Mouse (Mus musculus): ENCODE results near the gene Rabep1. TPM values are rescaled to one million over a fixed set of nuclear protein-coding genes. Genes with fewer than 3 reads are reported as not detected.
"Not testable (repeated sequence)": the region's sequence is repeated elsewhere in the genome, so short reads cannot be mapped to it uniquely, and the experiment has no call there.

Rabep1 gene
- total RNA-seq, 2 experiments from 2014 or later = 29.6 to 75.8 TPM

GRCm38 (mm10) chr11:70873846-70874613, 29.5 kb downstream of the Rabep1 start:
- peak; percentile 77 for ATAC-seq (replicated peaks; ENCODE audit: low FRiP score, low TSS enrichment, poor library complexity, severe bottlenecking)

GRCm38 (mm10) chr11:70877670-70878069, 33.1 kb downstream of the Rabep1 start:
- no peak for ATAC-seq (replicated peaks; ENCODE audit: low FRiP score, low TSS enrichment, poor library complexity, severe bottlenecking)

- no peak for ATAC-seq (replicated peaks; ENCODE audit: low FRiP score, low TSS enrichment, poor library complexity, severe bottlenecking)
Measured at GRCm38 (mm10) chr11:70882905-70883430, 38.4 kb downstream of the Rabep1 start.

- ATAC-seq (replicated peaks; ENCODE audit: low FRiP score, low TSS enrichment, poor library complexity, severe bottlenecking) = no peak
Measured at GRCm38 (mm10) chr11:70890643-70891042, 46.1 kb downstream of the Rabep1 start.

GRCm38 (mm10) chr11:70891616-70892015, 47.0 kb downstream of the Rabep1 start:
- no peak for ATAC-seq (replicated peaks; ENCODE audit: low FRiP score, low TSS enrichment, poor library complexity, severe bottlenecking)

- no peak for ATAC-seq (replicated peaks; ENCODE audit: low FRiP score, low TSS enrichment, poor library complexity, severe bottlenecking)
Measured at GRCm38 (mm10) chr11:70897680-70898079, 53.1 kb downstream of the Rabep1 start.

- ATAC-seq (replicated peaks; ENCODE audit: low FRiP score, low TSS enrichment, poor library complexity, severe bottlenecking) = not testable (repeated sequence)
Measured at GRCm38 (mm10) chr11:70898182-70898581, 53.6 kb downstream of the Rabep1 start.

- no peak for ATAC-seq (replicated peaks; ENCODE audit: low FRiP score, low TSS enrichment, poor library complexity, severe bottlenecking)
Measured at GRCm38 (mm10) chr11:70906681-70907080, 62.1 kb downstream of the Rabep1 start.

GRCm38 (mm10) chr11:70911323-70911722, 66.7 kb downstream of the Rabep1 start:
- ATAC-seq (replicated peaks; ENCODE audit: low FRiP score, low TSS enrichment, poor library complexity, severe bottlenecking) = no peak

- ATAC-seq (replicated peaks; ENCODE audit: low FRiP score, low TSS enrichment, poor library complexity, severe bottlenecking) = no peak
Measured at GRCm38 (mm10) chr11:70911920-70912319, 67.3 kb downstream of the Rabep1 start.

- ATAC-seq (replicated peaks; ENCODE audit: low FRiP score, low TSS enrichment, poor library complexity, severe bottlenecking) = no peak
Measured at GRCm38 (mm10) chr11:70917896-70918295, 73.3 kb downstream of the Rabep1 start.

- no peak for ATAC-seq (replicated peaks; ENCODE audit: low FRiP score, low TSS enrichment, poor library complexity, severe bottlenecking)
Measured at GRCm38 (mm10) chr11:70919524-70919923, 74.9 kb downstream of the Rabep1 start.

GRCm38 (mm10) chr11:70931461-70931860, 86.9 kb downstream of the Rabep1 start:
- ATAC-seq (replicated peaks; ENCODE audit: low FRiP score, low TSS enrichment, poor library complexity, severe bottlenecking) = no peak

GRCm38 (mm10) chr11:70935316-70935715, 90.7 kb downstream of the Rabep1 start:
- 0 out of 2 replicates have a peak, but pooled peaks have one; percentile 55 for ATAC-seq (replicated peaks; ENCODE audit: low FRiP score, low TSS enrichment, poor library complexity, severe bottlenecking)

- no peak for ATAC-seq (replicated peaks; ENCODE audit: low FRiP score, low TSS enrichment, poor library complexity, severe bottlenecking)
Measured at GRCm38 (mm10) chr11:70942596-70942995, 98.0 kb downstream of the Rabep1 start.

- no peak for ATAC-seq (replicated peaks; ENCODE audit: low FRiP score, low TSS enrichment, poor library complexity, severe bottlenecking)
Measured at GRCm38 (mm10) chr11:70943651-70944050, 99.1 kb downstream of the Rabep1 start.

GRCm38 (mm10) chr11:70944935-70945817, 100.6 kb downstream of the Rabep1 start:
- ATAC-seq (replicated peaks; ENCODE audit: low FRiP score, low TSS enrichment, poor library complexity, severe bottlenecking) = no peak

GRCm38 (mm10) chr11:70954711-70955110, 110.1 kb downstream of the Rabep1 start:
- no peak for ATAC-seq (replicated peaks; ENCODE audit: low FRiP score, low TSS enrichment, poor library complexity, severe bottlenecking)

GRCm38 (mm10) chr11:70960786-70961554, 116.4 kb downstream of the Rabep1 start:
- peak; percentile 74 for ATAC-seq (replicated peaks; ENCODE audit: low FRiP score, low TSS enrichment, poor library complexity, severe bottlenecking)
